In genomic region chr11:52628875-52629274, GRCm38 (mm10) we compare ENCODE assay signal across 22 mouse cellular contexts.
DNase-seq lines count a peak whose midpoint lies in the region; ATAC-seq and TF ChIP-seq lines count a peak whose summit lies in the region.
"Had no signal": no experiment of that assay in that cellular context is flagged by ENCODE, and none has a peak within 500 bp of the region (broad histone marks: within the 10 kb centered on the region; RNA-seq: fewer than 3 reads in every experiment).

No protein-coding gene starts in this region.

- no peak for TF ChIP-seq CTCF in lung, embryonic 14.5 days (IDR thresholded peaks at IDR 0.05; ENCODE audit: low read depth)

- H3K4me2 ChIP-seq in lung, embryonic 14.5 days: no peak overlapping the region
- H3K4me2 ChIP-seq in lung, embryonic 16.5 days (ENCODE audit: low read depth, low read length): no peak overlapping the region
- no peak overlapping the region for H3K4me2 ChIP-seq in midbrain, embryonic 11.5 days
- no peak overlapping the region for H3K4me2 ChIP-seq in midbrain, embryonic 13.5 days (replicated peaks)
- H3K4me2 ChIP-seq: embryonic facial prominence, embryonic 13.5 days; embryonic facial prominence, embryonic 15.5 days; forebrain, embryonic 12.5 days had no signal

- H3K27me3 ChIP-seq in lung, embryonic 14.5 days (ENCODE audit: insufficient read depth, low read length): no peaks in the 10 kb centered on the region
- H3K27me3 ChIP-seq in lung, embryonic 16.5 days (ENCODE audit: control insufficient read depth, insufficient read depth, low read depth, low read length): no peaks in the 10 kb centered on the region
- no peaks in the 10 kb centered on the region for H3K27me3 ChIP-seq in midbrain, embryonic 11.5 days (ENCODE audit: control insufficient read depth, insufficient read depth, low read length)
- H3K27me3 ChIP-seq in midbrain, embryonic 13.5 days: no peaks in the 10 kb centered on the region
- H3K27me3 ChIP-seq: embryonic facial prominence, embryonic 13.5 days; embryonic facial prominence, embryonic 15.5 days; forebrain, embryonic 12.5 days had no signal

- no peaks in the 10 kb centered on the region for H3K36me3 ChIP-seq in lung, embryonic 14.5 days (ENCODE audit: insufficient read depth)
- no peaks in the 10 kb centered on the region for H3K36me3 ChIP-seq in lung, embryonic 16.5 days (ENCODE audit: control insufficient read depth, insufficient read depth, low read length)
- H3K36me3 ChIP-seq in midbrain, embryonic 11.5 days (ENCODE audit: control insufficient read depth, insufficient read depth, low read length): no peaks in the 10 kb centered on the region
- no peaks in the 10 kb centered on the region for H3K36me3 ChIP-seq in midbrain, embryonic 13.5 days
- H3K36me3 ChIP-seq: embryonic facial prominence, embryonic 13.5 days; embryonic facial prominence, embryonic 15.5 days; forebrain, embryonic 10.5 days; forebrain, embryonic 12.5 days had no signal

- no peak overlapping the region for H3K4me3 ChIP-seq in lung, embryonic 14.5 days (ENCODE audit: low read depth, low read length)
- no peak overlapping the region for H3K4me3 ChIP-seq in lung, embryonic 16.5 days (ENCODE audit: low read length)
- no peak overlapping the region for H3K4me3 ChIP-seq in midbrain, embryonic 11.5 days (ENCODE audit: low read depth, low read length)
- H3K4me3 ChIP-seq in midbrain, embryonic 13.5 days (replicated peaks): no peak overlapping the region
- H3K4me3 ChIP-seq: embryonic facial prominence, embryonic 13.5 days; embryonic facial prominence, embryonic 15.5 days; erythroblast, embryonic 14.5 days; forebrain, embryonic 10.5 days; forebrain, embryonic 12.5 days had no signal

- H3K27ac ChIP-seq in lung, embryonic 14.5 days (ENCODE audit: low read depth): 0 out of 2 replicates have a peak overlapping the region, but pooled peaks have one; percentile 7
- no peak overlapping the region for H3K27ac ChIP-seq in lung, embryonic 16.5 days (ENCODE audit: low read length)
- no peak overlapping the region for H3K27ac ChIP-seq in midbrain, embryonic 11.5 days (ENCODE audit: low read depth, low read length)
- H3K27ac ChIP-seq in midbrain, embryonic 13.5 days: no peak overlapping the region
- H3K27ac ChIP-seq: embryonic facial prominence, embryonic 13.5 days; embryonic facial prominence, embryonic 15.5 days; forebrain, embryonic 10.5 days; forebrain, embryonic 12.5 days had no signal

- no peak overlapping the region for H3K9ac ChIP-seq in lung, embryonic 14.5 days
- H3K9ac ChIP-seq in lung, embryonic 16.5 days (ENCODE audit: low read length): no peak overlapping the region
- no peak overlapping the region for H3K9ac ChIP-seq in midbrain, embryonic 11.5 days (ENCODE audit: low read length)
- no peak overlapping the region for H3K9ac ChIP-seq in midbrain, embryonic 13.5 days (replicated peaks)
- H3K9ac ChIP-seq: embryonic facial prominence, embryonic 13.5 days; embryonic facial prominence, embryonic 15.5 days; forebrain, embryonic 12.5 days had no signal

- H3K4me1 ChIP-seq in lung, embryonic 14.5 days (ENCODE audit: insufficient read depth): peaks cover 3% of the 10 kb centered on the region; the same call in 1 of the 2 replicates
- H3K4me1 ChIP-seq in lung, embryonic 16.5 days (replicated peaks; ENCODE audit: control insufficient read depth, insufficient read depth, low read length): peaks cover 3% of the 10 kb centered on the region
- no peaks in the 10 kb centered on the region for H3K4me1 ChIP-seq in midbrain, embryonic 11.5 days (ENCODE audit: control insufficient read depth, insufficient read depth, low read length)
- no peaks in the 10 kb centered on the region for H3K4me1 ChIP-seq in midbrain, embryonic 13.5 days (replicated peaks)
- H3K4me1 ChIP-seq: embryonic facial prominence, embryonic 13.5 days; embryonic facial prominence, embryonic 15.5 days; forebrain, embryonic 10.5 days; forebrain, embryonic 12.5 days had no signal

- no peak for ATAC-seq in lung, embryonic 14.5 days (ENCODE audit: insufficient read depth)
- peak; percentile 59; the same call in 1 of the 2 replicates for ATAC-seq in lung, embryonic 16.5 days (ENCODE audit: low read depth)
- ATAC-seq in midbrain, embryonic 11.5 days (ENCODE audit: low FRiP score): no peak
- ATAC-seq in midbrain, embryonic 13.5 days: no peak
- ATAC-seq: forebrain, embryonic 14.5 days had no signal

- WGBS in lung, embryonic 14.5 days: 23% methylated on average over 2 of the region's 2 CpGs
- WGBS in lung, embryonic 16.5 days: 24% methylated on average over 2 of the region's 2 CpGs
- 83% methylated on average over 2 of the region's 2 CpGs for WGBS in midbrain, embryonic 11.5 days
- 71% methylated on average over 2 of the region's 2 CpGs for WGBS in midbrain, embryonic 13.5 days

- peak; percentile 27 for DNase-seq in lung, embryonic 14.5 days
- DNase-seq in lung, adult 18-20 months: no peak
- DNase-seq in lung, postnatal 10 days: no peak
- peak; percentile 54 for DNase-seq in midbrain, embryonic 11.5 days (ENCODE audit: low spot score, missing footprints)
- DNase-seq: adrenal gland, adult 2 months; adrenal gland, postnatal 10 days; adrenal gland, postnatal 25 days; cerebellum, adult 11 months; cerebellum, adult 18-20 months; cerebellum, adult 8-10 months; cerebellum, adult 9-11 months; cerebellum, postnatal 14 days; cerebellum, postnatal 36 days; embryo, embryonic 11 days had no signal

- no peaks in the 10 kb centered on the region for H3K9me3 ChIP-seq in lung, embryonic 14.5 days (ENCODE audit: low read depth, low read length)
- no peaks in the 10 kb centered on the region for H3K9me3 ChIP-seq in lung, embryonic 16.5 days (ENCODE audit: control insufficient read depth, low read length)
- no peaks in the 10 kb centered on the region for H3K9me3 ChIP-seq in midbrain, embryonic 11.5 days (ENCODE audit: control insufficient read depth, low read length)
- no peaks in the 10 kb centered on the region for H3K9me3 ChIP-seq in midbrain, embryonic 13.5 days
- H3K9me3 ChIP-seq: embryonic facial prominence, embryonic 13.5 days; embryonic facial prominence, embryonic 15.5 days; forebrain, embryonic 10.5 days; forebrain, embryonic 12.5 days had no signal

Comparison
In these comparisons a context has a peak if more than half of its experiments do, and no peak if none do; other contexts are left out.
1. DNase-seq: peak in lung, embryonic 14.5 days (single experiment) and midbrain, embryonic 11.5 days (single experiment); none in lung, adult 18-20 months (0 of 2) and lung, postnatal 10 days (single experiment).